Mouse (Mus musculus): Measurements from ENCODE around the gene Prtn3.
A peak's percentile ranks its signal among the peaks of the same experiment; 100 is the strongest.

Prtn3 gene

DNA sequence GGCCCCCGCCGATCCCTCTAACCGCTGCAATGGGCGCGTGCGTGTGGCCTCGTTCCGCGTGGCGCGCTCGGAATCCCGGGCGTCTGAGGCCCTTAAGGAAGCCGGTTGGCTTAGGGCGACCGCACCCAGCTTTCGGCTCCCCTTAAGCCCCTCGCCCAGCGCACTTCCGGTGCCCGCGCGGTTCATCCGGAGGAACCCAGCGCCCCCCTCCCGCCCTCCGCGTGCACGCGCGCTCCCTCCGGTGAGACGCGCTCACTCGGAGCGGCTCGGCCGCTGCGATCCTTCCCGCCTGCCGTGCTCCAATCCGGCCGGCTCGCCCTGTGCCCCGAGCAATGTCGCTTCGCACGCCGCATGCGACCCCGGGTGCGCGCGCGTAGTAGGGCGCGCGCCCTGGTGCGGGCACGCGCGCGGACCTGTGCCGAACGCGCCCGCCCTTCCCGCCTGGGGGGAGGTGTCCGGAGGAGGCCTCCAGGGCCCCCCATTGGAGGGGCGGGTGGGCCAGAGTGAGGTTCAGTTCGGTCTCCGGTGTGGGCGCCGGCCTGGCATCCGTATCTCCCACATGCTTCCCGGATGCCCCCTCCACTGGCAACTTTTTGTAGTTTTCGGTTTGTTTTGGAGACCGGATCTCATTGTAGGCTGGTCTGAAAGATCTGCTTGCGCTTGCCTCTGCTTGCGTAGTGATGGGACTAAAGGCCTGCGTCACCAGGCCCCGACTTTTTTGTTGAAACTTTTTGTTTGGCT, 19.3 kb upstream of the Prtn3 start:
- peak; percentile 79 to 80 for DNase-seq (ENCODE audit: low spot score in 2 of 2)

DNA sequence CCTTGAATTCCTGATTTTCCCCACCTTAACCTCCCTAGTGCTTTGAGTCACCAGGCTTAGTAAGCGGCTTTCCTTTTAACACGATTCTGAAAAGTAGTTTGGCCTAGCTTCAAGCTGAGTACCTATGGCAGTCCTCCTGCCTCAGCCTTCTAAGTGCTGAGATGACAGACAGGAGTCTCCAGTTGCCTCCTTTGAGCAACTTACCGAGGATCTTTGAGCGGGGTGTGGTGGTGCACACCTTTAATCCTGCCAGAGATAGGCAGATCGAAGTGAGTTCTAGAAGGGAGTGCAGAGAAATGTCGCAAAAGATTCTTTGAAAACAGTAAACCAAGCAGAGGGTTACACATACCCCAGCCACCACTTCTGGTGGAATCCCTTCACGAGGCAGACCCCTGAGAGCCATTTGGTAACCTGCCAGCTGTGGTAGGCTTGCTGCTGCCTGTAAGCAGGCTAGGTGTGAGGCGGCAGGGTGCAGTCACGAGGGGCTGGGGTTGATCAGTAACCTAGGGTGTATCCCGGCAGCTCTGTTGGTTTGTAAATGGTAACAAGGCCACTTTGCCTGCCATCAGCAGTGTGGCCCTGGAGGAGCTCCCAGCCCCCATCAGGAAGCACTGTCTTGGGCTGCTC, 18.6 kb upstream of the Prtn3 start:
- DNase-seq (ENCODE audit: low spot score in 2 of 2) = no peak

DNA sequence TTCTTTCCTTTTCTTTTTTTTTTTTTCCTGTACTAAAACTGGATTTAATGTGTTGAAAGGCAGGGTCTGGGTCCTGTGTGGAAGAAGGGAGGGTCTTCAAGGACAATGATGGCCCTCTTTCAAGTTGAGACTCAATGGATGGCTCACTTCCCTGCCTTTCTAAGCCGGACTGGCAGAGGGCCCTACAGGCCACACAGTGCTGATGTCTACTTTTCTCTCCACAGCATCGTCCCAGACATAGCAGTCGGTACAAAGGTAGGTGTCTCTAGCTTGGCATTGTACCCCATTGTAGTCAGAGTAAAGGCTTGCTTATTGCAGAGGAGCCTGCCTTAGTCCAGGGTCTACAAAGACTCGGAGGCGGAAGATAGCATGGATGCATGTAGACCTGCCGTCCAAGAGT, 18.0 kb upstream of the Prtn3 start:
- no peak for DNase-seq (ENCODE audit: low spot score in 2 of 2)

DNA sequence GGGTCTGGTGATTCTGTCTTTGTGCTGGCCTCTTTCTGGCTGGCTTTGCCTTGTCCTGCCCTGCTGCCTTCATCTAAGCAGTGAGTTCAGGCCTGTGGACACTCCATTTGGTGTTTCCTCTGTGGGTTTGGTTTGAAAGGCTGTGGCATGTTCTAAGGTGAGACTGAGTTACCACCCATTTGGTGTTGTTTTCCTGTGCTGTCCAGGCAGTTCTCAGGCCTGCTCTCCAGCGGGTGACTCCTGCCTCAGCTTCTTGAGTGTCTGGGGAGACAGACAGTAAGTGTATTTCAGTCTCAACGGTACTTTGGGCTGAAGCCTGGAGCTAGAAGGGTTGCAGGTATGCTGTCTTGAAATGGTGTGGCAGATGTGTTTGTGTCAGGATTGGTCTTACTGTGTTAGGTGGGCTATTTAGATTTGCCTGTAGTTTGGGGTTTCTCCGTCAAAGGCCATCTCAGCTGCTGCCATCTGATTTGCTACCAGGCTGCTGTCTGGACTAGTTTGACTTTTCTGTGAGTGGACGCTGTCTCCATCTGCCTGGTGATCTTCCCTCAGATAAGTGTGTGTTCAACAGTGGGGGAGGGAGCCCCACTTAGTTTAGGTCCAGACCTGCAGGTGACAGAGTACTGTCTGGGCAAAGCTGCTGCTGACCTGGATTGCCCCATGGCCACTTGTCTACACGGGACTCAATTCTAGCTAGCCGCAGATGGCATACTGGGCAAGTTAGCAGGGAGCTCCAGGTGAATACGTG, 17.4 kb upstream of the Prtn3 start:
- no peak for DNase-seq (ENCODE audit: low spot score in 2 of 2)

DNA sequence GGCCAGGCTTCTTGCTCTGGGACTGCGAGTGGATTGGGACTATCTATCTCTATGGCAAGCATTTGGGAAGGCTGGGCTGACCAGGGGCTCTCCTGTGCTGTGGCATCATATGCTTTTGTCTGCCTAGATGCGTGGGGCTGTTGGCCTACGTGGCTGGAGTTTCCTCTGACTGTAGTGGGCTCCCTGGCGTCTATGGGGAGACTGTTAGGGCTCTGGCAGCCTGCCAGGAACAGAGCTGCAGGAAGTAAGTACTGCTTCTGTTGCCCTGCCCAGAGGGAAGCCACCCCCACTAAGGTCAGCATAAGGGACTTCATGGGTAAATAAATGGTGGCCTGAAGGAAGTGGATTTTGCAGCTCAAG, 16.8 kb upstream of the Prtn3 start:
- no peak for DNase-seq (ENCODE audit: low spot score in 2 of 2)

DNA sequence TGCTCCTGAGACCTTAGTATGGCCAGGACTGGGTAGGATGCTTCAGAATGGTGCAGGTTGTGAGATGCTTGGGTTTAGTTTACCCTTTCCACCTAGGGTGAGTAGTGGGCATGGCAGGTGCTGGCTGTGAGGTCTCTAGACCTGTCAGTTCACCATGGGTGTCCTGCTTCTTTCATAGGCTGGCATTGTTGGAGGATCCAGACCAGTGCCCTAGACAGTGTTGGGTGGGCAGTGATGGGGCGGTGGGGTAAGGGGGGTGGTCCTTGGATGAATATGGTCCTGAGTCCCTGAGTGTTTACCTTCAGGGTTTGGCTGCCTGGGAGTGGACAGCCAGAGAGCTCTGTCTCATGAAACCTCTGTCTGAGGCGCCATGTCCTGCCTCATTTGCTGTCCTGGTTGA, 16.4 kb upstream of the Prtn3 start:
- DNase-seq (ENCODE audit: low spot score in 2 of 2) = no peak

DNA sequence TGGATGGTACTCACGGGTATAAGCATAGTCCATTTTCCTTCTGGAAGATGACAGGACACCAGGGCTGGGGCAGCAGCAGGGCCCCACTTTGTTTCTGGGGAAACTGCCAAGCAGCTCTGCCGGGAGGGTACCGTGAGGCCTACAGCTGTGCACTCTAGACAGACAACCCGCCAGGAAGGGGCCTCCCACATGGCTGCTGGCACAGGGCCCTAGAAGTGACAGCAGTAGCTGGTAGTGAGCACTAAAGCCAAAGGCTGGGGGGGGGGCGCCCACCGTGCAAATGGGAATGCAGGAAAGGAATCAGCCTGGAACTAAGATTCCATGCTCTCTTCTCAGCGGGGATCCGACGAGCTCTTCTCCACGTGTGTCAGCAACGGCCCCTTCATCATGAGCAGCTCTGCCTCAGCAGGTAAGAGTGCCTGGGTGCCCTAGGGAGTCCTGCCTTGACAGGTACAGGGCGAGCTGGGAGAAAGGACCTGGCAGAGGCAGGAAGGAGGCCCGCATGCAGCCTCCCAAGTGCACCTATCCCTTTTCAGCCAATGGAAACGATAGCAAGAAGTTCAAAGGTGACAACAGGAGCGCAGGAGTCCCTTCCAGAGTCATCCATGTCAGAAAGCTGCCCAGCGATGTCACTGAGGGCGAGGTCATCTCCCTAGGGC, 15.7 kb upstream of the Prtn3 start:
- no peak for DNase-seq (ENCODE audit: low spot score in 2 of 2)

DNA sequence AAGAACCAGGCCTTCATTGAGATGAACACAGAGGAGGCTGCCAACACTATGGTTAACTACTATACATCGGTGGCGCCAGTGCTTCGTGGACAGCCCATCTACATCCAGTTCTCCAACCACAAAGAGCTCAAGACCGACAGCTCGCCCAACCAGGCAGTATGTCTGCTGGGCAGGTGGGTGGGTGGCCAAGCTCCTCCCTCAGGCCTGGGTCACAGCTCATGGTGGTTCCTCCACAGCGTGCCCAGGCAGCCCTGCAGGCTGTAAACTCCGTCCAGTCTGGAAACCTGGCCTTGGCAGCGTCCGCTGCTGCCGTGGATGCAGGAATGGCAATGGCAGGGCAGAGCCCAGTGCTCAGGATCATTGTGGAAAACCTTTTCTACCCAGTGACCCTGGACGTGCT, 15.2 kb upstream of the Prtn3 start:
- DNase-seq (ENCODE audit: low spot score in 2 of 2) = no peak

DNA sequence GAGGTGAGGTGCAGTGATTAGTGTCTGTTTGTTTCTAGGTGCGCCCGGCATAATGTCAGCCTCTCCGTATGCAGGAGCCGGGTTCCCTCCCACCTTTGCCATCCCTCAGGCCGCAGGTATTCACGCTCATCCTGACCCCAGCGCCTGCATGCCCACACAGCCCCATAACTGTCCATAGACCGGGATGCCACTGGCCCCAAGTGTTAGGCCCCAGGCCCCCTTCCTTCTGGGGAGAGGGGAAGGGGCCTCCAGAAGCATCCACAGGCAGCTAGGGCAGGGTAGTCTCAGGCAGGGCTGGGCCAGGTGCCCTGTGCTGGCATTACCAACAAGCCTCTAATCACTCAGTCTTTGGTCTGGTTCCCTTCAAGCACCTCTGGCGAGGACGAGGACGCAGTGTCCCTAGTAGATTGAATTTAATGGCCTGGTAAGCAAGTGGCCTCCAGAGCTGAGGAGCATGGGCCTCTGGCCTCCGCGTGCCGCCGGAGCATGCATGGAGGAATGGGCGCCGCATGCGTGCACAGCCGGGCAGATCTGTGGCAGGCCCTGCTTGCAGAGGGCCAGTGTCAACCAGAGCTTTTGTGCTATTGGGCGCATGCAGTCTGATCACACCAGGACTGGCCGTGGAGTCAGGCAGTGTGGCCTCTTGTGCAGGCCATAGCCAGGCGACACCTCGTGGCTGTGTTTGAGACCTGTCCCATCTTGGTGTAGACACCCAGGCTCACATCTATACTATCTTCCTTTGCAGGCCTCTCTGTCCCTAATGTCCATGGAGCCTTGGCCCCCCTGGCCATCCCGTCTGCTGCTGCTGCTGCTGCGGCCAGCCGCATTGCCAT, 14.0 kb upstream of the Prtn3 start:
- no peak for DNase-seq (ENCODE audit: low spot score in 2 of 2)

DNA sequence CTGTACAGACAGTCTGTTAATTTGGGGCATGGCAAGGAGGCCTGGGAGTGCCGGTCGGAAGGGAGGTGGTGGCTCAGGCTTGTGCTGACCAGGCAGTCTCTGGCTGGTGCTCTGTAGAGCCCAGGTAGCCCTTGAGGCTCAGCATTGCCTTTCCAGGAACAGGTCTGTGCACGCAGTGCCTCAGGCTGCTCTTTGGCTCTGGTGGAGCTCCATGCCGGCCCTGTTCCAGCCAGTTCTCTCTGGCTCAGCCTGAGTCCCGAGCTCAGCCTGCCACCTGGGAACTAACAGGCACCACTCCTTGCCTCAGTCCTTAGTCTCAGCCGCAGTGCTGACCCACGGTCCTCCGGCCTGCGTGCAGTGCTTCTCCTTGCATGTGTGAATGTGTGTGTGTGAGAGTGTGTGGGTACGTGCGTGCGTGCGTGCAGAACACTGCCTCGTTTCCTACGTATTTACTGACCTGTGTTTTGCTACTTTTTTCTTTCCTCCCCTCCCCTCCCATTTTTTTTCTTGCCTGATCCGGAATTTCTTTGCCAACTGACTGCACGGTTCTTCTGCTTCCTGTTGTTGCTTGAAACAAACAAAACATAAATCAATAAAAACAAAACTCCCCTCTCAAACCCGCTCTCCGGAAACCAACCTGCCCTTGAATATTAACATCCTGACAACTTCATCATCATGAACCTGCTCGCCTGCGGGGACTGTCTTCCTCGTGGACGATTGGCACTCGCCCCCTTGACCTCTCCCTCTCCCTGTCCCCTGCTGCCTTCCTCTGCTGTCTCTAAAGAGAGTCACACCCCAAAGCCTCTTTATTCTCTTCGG, 12.8 kb upstream of the Prtn3 start:
- no peak for DNase-seq (ENCODE audit: low spot score in 2 of 2)

DNA sequence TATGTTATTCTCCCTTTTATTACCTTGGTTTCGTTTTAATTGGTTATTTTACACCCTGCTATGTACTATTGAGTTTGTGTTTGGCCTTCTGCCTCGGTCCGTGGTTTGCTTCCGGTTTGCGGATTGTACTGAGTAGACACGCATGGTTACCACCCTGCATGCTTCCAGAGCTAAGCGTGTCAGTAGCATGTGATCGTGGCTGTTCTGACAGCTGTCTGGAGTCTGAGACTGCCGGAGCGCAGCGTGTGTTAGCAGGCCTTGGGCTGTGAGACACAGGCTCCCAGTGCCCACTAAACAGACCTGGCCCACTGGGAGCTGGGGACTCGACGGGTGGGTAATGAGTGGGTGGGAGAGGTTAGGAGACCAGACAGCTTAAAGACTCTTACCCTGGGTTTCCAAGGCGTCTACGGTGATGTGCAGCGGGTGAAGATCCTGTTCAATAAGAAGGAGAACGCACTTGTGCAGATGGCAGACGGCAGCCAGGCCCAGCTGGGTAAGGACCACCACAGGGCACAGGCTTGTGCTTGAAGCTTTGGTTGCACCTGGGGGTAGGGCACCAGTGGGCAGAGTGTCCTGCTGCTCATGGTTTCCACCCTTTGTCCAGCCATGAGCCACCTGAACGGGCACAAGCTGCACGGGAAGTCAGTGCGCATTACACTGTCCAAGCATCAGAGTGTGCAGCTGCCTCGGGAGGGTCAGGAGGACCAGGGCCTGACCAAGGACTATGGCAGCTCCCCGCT, 12.1 kb upstream of the Prtn3 start:
- no peak for DNase-seq (ENCODE audit: low spot score in 2 of 2)

DNA sequence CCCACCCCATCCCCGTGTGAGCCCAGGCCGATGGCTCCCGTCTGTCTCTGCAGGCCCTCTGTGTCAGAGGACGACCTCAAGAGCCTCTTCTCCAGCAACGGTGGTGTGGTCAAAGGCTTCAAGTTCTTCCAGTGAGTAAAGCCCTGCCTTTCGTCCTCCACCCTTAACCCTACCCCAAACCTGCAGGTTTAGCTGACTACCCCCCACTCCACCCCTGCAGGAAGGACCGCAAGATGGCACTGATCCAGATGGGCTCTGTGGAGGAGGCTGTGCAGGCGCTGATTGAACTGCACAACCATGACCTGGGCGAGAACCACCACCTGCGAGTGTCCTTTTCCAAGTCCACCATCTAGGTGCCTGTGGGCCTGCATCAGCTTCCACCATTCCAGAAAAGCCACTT, 11.4 kb upstream of the Prtn3 start:
- DNase-seq (ENCODE audit: low spot score in 2 of 2) = no peak

DNA sequence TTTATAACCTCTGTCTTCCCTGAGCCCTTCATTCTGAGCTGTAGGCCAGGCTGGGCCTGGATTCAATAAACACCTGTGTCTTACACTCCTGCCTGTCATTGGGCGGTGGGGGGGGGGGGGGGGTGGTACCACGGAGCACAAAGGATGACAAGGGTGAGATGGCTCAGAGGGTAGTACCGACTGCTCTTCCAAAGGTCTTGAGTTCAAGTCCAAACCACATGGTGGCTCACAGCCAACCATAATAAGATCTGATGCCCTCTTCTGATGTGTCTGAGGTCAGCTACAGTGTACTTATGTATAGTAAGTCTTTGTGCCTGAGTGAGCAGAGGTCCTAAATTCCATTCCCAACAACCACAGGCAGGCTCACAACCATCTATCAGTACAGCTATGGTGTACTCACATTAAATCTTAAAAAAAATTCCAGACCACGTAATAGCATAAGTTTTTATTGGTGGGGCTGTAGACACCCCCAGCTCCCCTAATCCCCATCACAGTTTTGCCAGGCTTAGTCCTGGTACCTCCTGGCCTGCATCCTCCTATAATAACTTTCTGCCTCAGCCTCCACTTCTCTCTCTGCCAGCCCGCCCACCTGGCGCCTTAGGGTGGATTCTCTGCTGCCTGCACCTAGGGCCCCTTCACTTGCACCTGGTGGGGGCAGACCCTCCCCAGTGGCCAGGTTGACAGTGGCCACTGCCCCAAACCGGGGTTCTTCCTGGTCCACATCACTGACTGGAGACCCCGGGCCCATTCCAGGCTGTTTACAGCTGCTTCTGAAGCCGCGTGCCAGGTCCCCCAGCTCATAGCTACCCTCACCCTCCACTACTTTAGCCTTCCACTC, 9.7 kb upstream of the Prtn3 start:
- DNase-seq (ENCODE audit: low spot score in 2 of 2) = no peak

DNA sequence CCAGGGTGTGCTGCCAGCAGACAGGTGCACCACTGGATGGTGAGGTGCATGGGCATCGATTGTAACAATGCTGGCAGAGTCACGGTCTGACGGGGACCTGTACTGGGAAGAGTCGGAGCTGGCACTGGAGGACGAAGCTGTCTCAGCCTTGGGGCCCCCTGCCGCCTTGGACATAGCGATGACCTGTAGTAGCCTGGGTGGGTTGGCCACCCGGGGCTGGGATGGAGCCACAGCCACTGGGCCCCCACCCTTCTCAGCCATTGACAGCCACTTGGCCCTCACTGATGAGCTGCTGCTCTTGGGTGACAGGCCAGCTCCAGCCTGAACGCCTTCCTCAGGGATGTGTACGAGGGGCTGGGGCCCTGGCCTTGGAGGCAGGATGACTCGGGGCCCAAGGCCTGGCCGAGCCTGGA, 9.1 kb upstream of the Prtn3 start:
- no peak for DNase-seq (ENCODE audit: low spot score in 2 of 2)

DNA sequence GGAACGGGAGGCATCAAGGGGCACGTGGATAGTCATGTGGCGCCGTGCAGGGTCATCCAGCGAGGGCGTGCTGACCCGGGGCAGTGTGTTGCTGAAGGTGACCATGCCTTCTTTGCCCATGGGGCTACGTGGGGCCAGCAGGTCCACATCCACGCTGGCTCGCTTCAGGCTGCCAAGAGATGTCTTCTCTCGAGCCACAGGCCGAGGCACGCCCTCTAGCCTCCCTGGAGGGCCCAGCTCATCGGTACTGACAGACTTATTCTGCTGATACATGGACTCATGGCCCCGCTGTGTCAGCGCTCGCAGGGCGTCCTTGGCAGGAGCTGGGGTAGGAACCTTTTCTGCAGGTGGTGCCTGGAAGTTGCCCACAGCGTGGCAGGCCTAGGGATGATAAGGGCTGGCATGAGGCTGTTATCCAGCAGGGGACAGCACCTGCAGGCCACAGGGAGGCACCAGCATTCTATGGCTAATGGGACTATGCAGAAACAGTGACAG, 8.4 kb upstream of the Prtn3 start:
- no peak for DNase-seq (ENCODE audit: low spot score in 2 of 2)

DNA sequence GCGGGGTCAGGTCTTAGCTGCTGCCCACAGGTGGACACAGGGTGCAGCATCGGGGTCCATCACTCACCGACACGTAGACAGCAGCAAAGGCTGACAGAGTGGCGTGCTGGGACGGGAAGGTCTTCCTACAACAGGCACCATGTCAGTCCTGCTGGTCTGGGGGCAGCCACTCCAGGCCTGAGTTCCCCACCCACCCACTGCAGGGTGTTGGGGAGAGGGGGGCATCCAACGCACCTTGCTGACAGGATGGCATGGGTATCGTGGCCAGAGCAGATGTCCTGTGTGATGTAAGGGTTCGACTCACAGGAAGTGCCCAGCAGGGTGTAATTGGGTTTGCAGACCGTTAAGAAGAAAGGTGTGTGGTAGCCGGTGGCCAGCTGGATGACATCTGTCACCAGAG, 7.7 kb upstream of the Prtn3 start:
- DNase-seq (ENCODE audit: low spot score in 2 of 2) = no peak

DNA sequence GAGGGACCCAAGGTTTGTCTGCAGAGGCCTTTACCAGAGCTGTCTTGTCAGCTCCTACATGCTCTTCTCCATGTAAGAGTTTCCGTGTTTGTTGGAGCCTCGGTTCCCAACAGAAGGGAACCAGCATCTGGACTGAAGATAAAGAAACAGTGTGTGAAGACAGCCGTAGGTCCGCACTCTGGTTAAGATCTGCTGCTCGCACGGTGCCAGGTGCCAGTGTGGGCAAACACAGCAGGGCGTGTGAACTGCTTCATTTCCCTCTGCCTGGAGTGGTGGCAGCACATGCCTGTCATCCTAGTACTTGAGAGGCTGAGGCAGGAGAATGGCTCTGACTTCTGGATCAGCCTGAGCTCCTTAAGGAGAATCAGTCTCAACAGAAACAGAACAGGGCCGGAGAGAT, 2.4 kb upstream of the Prtn3 start:
- DNase-seq (ENCODE audit: low spot score in 2 of 2) = no peak

DNA sequence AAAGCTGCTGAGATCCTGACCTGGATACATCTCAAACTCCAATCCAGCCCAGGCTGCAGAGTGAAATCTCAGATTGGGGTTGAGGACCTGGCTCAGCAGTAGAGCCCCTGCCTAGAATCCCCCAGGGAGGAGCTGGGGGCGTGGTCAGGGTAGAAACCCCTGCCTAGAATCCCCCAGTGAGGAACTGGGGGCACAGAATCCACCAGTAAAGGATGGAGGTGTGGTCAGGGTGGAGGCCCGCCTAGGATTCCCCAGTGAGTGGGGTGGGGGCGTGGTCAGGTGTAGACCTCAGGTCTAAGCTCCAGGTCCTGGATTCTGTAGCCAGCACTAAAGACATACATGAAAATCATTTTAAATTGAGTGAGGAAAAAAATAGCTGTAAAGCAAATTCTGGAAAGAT, 1.4 kb upstream of the Prtn3 start:
- no peak for DNase-seq (ENCODE audit: low spot score in 2 of 2)

DNA sequence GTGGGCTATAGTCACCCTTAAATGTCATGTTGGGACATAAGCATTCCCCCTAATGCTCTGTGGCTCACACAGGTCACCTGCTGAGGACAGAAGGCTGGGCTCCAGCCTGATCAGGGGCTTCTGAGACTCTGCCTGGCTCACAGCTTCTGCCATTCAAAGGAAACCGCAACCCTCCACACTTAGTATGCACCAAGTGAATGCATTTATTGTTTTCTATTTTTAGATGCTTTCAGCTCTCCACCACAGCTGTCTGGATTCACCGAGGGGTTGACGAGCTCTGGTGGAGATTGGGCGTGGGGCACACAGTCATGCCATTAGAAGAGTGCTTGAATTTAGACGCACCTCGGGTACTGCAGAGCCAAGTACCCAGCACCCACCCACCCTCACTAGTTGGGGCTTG, 963 bp upstream of the Prtn3 start:
- DNase-seq (ENCODE audit: low spot score in 2 of 2) = no peak

Measured in thymus, postnatal 10 days (tissue).